Mouse (Mus musculus) kidney, postnatal 25 days (tissue): Measurements from ENCODE around the gene Cdh3.
A peak's percentile ranks its signal among the peaks of the same experiment; 100 is the strongest.

Source experiments
- DNase-seq, 2 experiments: peaks; one replicate each; pipeline ENCODE4 v3.0.0; 2021; ENCODE audit warnings: mixed read lengths in 2 of 2

Gene Cdh3

GRCm38 (mm10) chr8:106510365-106510975, at the start of gene Cdh3:
Cdh3 (plus strand) TSS chr8:106510891.
- peak; percentile 85 to 92 for DNase-seq

- DNase-seq, result no peak
These were observed 48.6 kb upstream of the Cdh3 start for GRCm38 (mm10) chr8:106462131-106462530.

- no peak for DNase-seq
These were observed 46.9 kb upstream of the Cdh3 start for GRCm38 (mm10) chr8:106463795-106464194.

GRCm38 (mm10) chr8:106469485-106469884, 41.2 kb upstream of the Cdh3 start:
- DNase-seq, result no peak

- DNase-seq, result no peak
These were observed 36.7 kb upstream of the Cdh3 start for GRCm38 (mm10) chr8:106474001-106474400.

- DNase-seq, result no peak
These were observed 10.5 kb upstream of the Cdh3 start, which contains the start of gene 6030452D12Rik for GRCm38 (mm10) chr8:106500018-106500685. 6030452D12Rik (plus strand) TSS chr8:106500522.

GRCm38 (mm10) chr8:106504241-106504640, 6.5 kb upstream of the Cdh3 start:
- DNase-seq, result peak in 1 of 2 experiments; percentile 41

GRCm38 (mm10) chr8:106505328-106505965, 5.2 kb upstream of the Cdh3 start:
- peak in 1 of 2 experiments; percentile 7 for DNase-seq

GRCm38 (mm10) chr8:106506106-106506505, 4.6 kb upstream of the Cdh3 start:
- peak in 1 of 2 experiments; percentile 8 for DNase-seq

GRCm38 (mm10) chr8:106507761-106508331, 2.8 kb upstream of the Cdh3 start:
- peak; percentile 39 to 54 for DNase-seq

- DNase-seq, result peak in 1 of 2 experiments; percentile 3
These were observed 2.2 kb upstream of the Cdh3 start for GRCm38 (mm10) chr8:106508456-106508855.

- DNase-seq, result peak in 1 of 2 experiments; percentile 17
These were observed 1.5 kb upstream of the Cdh3 start for GRCm38 (mm10) chr8:106509079-106509780.

GRCm38 (mm10) chr8:106511065-106511501, 392 bp downstream of the Cdh3 start:
- peak in 1 of 2 experiments; percentile 40 for DNase-seq

GRCm38 (mm10) chr8:106511531-106512041, 895 bp downstream of the Cdh3 start:
- DNase-seq, result peak; percentile 34 to 66

GRCm38 (mm10) chr8:106512475-106513150, 1.9 kb downstream of the Cdh3 start:
- DNase-seq, result peak; percentile 35 to 62

GRCm38 (mm10) chr8:106515946-106516479, 5.3 kb downstream of the Cdh3 start:
- peak in 1 of 2 experiments; percentile 5 for DNase-seq

GRCm38 (mm10) chr8:106516581-106516980, 5.9 kb downstream of the Cdh3 start:
- peak; percentile 45 to 46 for DNase-seq

- peak in 1 of 2 experiments; percentile 23 for DNase-seq
These were observed 8.1 kb downstream of the Cdh3 start for GRCm38 (mm10) chr8:106518763-106519162.

GRCm38 (mm10) chr8:106520578-106520977, 9.9 kb downstream of the Cdh3 start:
- no peak for DNase-seq

- no peak for DNase-seq
These were observed 11.2 kb downstream of the Cdh3 start for GRCm38 (mm10) chr8:106521845-106522244.

GRCm38 (mm10) chr8:106526725-106527124, 16.0 kb downstream of the Cdh3 start:
- DNase-seq, result no peak
